Mouse (Mus musculus) thymus, postnatal 36 days (tissue): ENCODE measurements around the gene Plekhs1.

Source experiments
- DNase-seq, 2 experiments: peaks; one replicate each; pipeline ENCODE4 v3.0.0; 2022; ENCODE audit warnings: mixed read lengths in 2 of 2

The Plekhs1 gene

GRCm38 (mm10) chr19:56531251-56531650 lies 69.8 kb downstream of the Plekhs1 start:
- DNase-seq = no peak

GRCm38 (mm10) chr19:56533291-56534071 lies 72.0 kb downstream of the Plekhs1 start:
- no peak for DNase-seq

- DNase-seq = no peak
These were observed 72.9 kb downstream of the Plekhs1 start for GRCm38 (mm10) chr19:56534337-56534736.

- DNase-seq = no peak
These were observed 73.6 kb downstream of the Plekhs1 start for GRCm38 (mm10) chr19:56535064-56535463.

GRCm38 (mm10) chr19:56535765-56536164 lies 74.3 kb downstream of the Plekhs1 start:
- DNase-seq = no peak
